Mouse (Mus musculus): ENCODE measurements around the gene Dlgap4. TPM values are rescaled to one million over a fixed set of nuclear protein-coding genes. Genes with fewer than 3 reads are reported as not detected.

Gene Dlgap4
- polyA plus RNA-seq, 1 experiment: 63.5 TPM

GRCm38 (mm10) chr2:156582887-156583286 lies 30.6 kb upstream of the Dlgap4 start:
- TF ChIP-seq CTCF (IDR thresholded peaks at IDR 0.05; ENCODE audit: control insufficient read depth, insufficient read depth, low read length) (no peak), POLR2A (IDR thresholded peaks at IDR 0.05; ENCODE audit: borderline replicate concordance, control insufficient read depth, low read depth, low read length) (no peak)
- 80% methylated on average over 10 of the region's 10 CpGs for WGBS
- Histone ChIP-seq H3K4me3 (replicated peaks; ENCODE audit: control insufficient read depth, low read depth, low read length) (no peak overlapping the region), H3K27ac (ENCODE audit: control insufficient read depth, insufficient read depth, low read depth, low read length, poor library complexity) (no peak overlapping the region), H3K4me1 (ENCODE audit: control insufficient read depth, insufficient read depth, low read length) (no peaks in the 10 kb centered on the region)

GRCm38 (mm10) chr2:156584154-156584796 lies 29.2 kb upstream of the Dlgap4 start:
- H3K27ac ChIP-seq (ENCODE audit: control insufficient read depth, insufficient read depth, low read depth, low read length, poor library complexity): no peak overlapping the region
- TF ChIP-seq POLR2A (IDR thresholded peaks at IDR 0.05; ENCODE audit: borderline replicate concordance, control insufficient read depth, low read depth, low read length): no peak
- peak; percentile 30; the same call in 1 of the 2 replicates for TF ChIP-seq CTCF (IDR thresholded peaks at IDR 0.05; ENCODE audit: control insufficient read depth, insufficient read depth, low read length)
- no peak overlapping the region for H3K4me3 ChIP-seq (replicated peaks; ENCODE audit: control insufficient read depth, low read depth, low read length)
- WGBS: 53% methylated on average over 11 of the region's 11 CpGs
- no peaks in the 10 kb centered on the region for H3K4me1 ChIP-seq (ENCODE audit: control insufficient read depth, insufficient read depth, low read length)

GRCm38 (mm10) chr2:156584797-156585471 lies 28.6 kb upstream of the Dlgap4 start:
- WGBS: 63% methylated on average over 14 of the region's 14 CpGs
- no peak for TF ChIP-seq CTCF (IDR thresholded peaks at IDR 0.05; ENCODE audit: control insufficient read depth, insufficient read depth, low read length)
- no peak for TF ChIP-seq POLR2A (IDR thresholded peaks at IDR 0.05; ENCODE audit: borderline replicate concordance, control insufficient read depth, low read depth, low read length)
- H3K4me1 ChIP-seq (ENCODE audit: control insufficient read depth, insufficient read depth, low read length): no peaks in the 10 kb centered on the region
- no peak overlapping the region for H3K27ac ChIP-seq (ENCODE audit: control insufficient read depth, insufficient read depth, low read depth, low read length, poor library complexity)
- no peak overlapping the region for H3K4me3 ChIP-seq (replicated peaks; ENCODE audit: control insufficient read depth, low read depth, low read length)

- no peak overlapping the region for H3K4me3 ChIP-seq (replicated peaks; ENCODE audit: control insufficient read depth, low read depth, low read length)
- no peak overlapping the region for H3K27ac ChIP-seq (ENCODE audit: control insufficient read depth, insufficient read depth, low read depth, low read length, poor library complexity)
- no peaks in the 10 kb centered on the region for H3K4me1 ChIP-seq (ENCODE audit: control insufficient read depth, insufficient read depth, low read length)
- WGBS: 84% methylated on average over 9 of the region's 9 CpGs
- TF ChIP-seq CTCF (IDR thresholded peaks at IDR 0.05; ENCODE audit: control insufficient read depth, insufficient read depth, low read length) (no peak), POLR2A (IDR thresholded peaks at IDR 0.05; ENCODE audit: borderline replicate concordance, control insufficient read depth, low read depth, low read length) (no peak)
Measured at GRCm38 (mm10) chr2:156589481-156589880, 24.0 kb upstream of the Dlgap4 start.

- 75% methylated on average over 15 of the region's 15 CpGs for WGBS
- Histone ChIP-seq H3K27ac (ENCODE audit: control insufficient read depth, insufficient read depth, low read depth, low read length, poor library complexity) (no peak overlapping the region), H3K4me3 (replicated peaks; ENCODE audit: control insufficient read depth, low read depth, low read length) (no peak overlapping the region), H3K4me1 (ENCODE audit: control insufficient read depth, insufficient read depth, low read length) (no peaks in the 10 kb centered on the region)
- TF ChIP-seq POLR2A (IDR thresholded peaks at IDR 0.05; ENCODE audit: borderline replicate concordance, control insufficient read depth, low read depth, low read length) (no peak), CTCF (IDR thresholded peaks at IDR 0.05; ENCODE audit: control insufficient read depth, insufficient read depth, low read length) (no peak)
Measured at GRCm38 (mm10) chr2:156594987-156595490, 18.5 kb upstream of the Dlgap4 start.

GRCm38 (mm10) chr2:156602581-156602980 lies 10.9 kb upstream of the Dlgap4 start:
- Histone ChIP-seq H3K4me1 (ENCODE audit: control insufficient read depth, insufficient read depth, low read length) (no peaks in the 10 kb centered on the region), H3K27ac (ENCODE audit: control insufficient read depth, insufficient read depth, low read depth, low read length, poor library complexity) (no peak overlapping the region), H3K4me3 (replicated peaks; ENCODE audit: control insufficient read depth, low read depth, low read length) (no peak overlapping the region)
- TF ChIP-seq POLR2A (IDR thresholded peaks at IDR 0.05; ENCODE audit: borderline replicate concordance, control insufficient read depth, low read depth, low read length): no peak
- TF ChIP-seq CTCF (IDR thresholded peaks at IDR 0.05; ENCODE audit: control insufficient read depth, insufficient read depth, low read length): no peak
- 65% methylated on average over 7 of the region's 7 CpGs for WGBS

GRCm38 (mm10) chr2:156603671-156604070 lies 9.8 kb upstream of the Dlgap4 start:
- no peak overlapping the region for H3K4me3 ChIP-seq (replicated peaks; ENCODE audit: control insufficient read depth, low read depth, low read length)
- H3K27ac ChIP-seq (ENCODE audit: control insufficient read depth, insufficient read depth, low read depth, low read length, poor library complexity): no peak overlapping the region
- TF ChIP-seq CTCF (IDR thresholded peaks at IDR 0.05; ENCODE audit: control insufficient read depth, insufficient read depth, low read length) (no peak), POLR2A (IDR thresholded peaks at IDR 0.05; ENCODE audit: borderline replicate concordance, control insufficient read depth, low read depth, low read length) (no peak)
- WGBS: 82% methylated on average over 9 of the region's 9 CpGs
- H3K4me1 ChIP-seq (ENCODE audit: control insufficient read depth, insufficient read depth, low read length): no peaks in the 10 kb centered on the region

GRCm38 (mm10) chr2:156605144-156605543 lies 8.4 kb upstream of the Dlgap4 start:
- no peak overlapping the region for H3K4me3 ChIP-seq (replicated peaks; ENCODE audit: control insufficient read depth, low read depth, low read length)
- 65% methylated on average over 3 of the region's 3 CpGs for WGBS
- TF ChIP-seq POLR2A (IDR thresholded peaks at IDR 0.05; ENCODE audit: borderline replicate concordance, control insufficient read depth, low read depth, low read length) (no peak), CTCF (IDR thresholded peaks at IDR 0.05; ENCODE audit: control insufficient read depth, insufficient read depth, low read length) (no peak)
- no peak overlapping the region for H3K27ac ChIP-seq (ENCODE audit: control insufficient read depth, insufficient read depth, low read depth, low read length, poor library complexity)
- no peaks in the 10 kb centered on the region for H3K4me1 ChIP-seq (ENCODE audit: control insufficient read depth, insufficient read depth, low read length)

Measured in bone marrow, adult 2 months (tissue).